Mouse (Mus musculus) heart, adult 9 months (tissue): ENCODE results near the gene Tmem260.

Source experiments
- DNase-seq, 2 experiments: peaks; one replicate each; pipeline ENCODE4 v3.0.0; 2022; ENCODE audit warnings: low spot score in 2 of 2

The Tmem260 gene

DNA sequence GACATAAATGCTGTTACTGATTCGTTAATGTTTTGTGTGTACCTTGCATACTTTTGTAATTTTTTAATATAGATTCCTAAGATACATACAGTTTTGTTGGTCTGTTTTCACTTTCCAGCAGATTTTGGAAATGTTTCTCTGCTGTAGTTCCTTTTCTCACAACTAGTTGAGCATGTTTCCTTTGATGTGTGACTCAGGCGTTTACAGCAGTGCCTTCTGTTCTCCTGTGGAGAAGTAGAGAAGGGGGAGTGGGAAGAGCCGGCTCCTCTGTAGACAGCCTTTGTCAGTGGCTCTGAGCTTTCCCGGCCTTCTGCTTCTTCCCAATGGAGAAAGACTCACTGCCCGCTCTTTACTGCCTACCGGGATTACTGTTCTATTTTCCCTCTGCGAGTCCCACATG is 35.7 kb downstream of the Tmem260 start:
- no peak for DNase-seq

DNA sequence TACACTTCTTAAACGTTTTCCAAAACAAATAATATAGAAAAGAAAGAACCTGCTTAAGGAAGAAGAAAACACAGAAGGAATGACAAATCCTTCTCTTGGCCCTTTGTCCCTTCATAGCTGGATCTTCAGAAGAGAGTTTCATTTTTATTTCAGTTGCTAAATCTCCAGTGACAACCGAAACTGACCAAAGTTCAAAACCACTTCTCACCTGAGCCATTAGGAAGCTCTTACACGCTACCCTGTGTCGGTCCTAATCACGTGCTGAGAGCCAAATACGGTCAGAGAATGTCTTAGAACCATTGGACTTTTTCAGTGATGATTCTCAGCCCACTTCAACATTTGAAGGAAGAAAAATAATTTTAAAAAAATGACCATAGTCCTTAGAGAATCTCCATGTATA is 36.8 kb downstream of the Tmem260 start:
- no peak for DNase-seq

DNA sequence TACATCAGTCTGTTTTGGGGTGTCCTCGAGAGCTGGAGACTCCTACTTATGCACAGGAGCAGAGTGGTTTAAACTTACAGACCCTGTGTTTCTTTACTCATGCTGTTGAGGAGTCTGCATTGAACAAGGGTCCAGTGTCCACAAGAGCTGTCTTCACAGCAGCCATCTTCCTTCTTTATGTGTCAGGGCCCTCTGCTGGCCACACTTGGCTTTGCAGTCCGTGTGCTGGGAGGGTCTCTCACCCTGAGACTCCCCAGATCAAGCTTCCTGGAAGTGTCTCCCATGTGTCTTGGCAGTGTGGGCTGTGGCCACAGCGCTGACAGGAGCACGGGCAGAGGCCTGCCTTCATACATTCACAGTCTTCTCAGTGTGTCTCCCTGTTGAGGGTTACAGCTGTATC is 48.0 kb downstream of the Tmem260 start:
- DNase-seq, result no peak

GRCm38 (mm10) chr14:48502573-48502972 is 56.6 kb downstream of the Tmem260 start:
- DNase-seq, result no peak

GRCm38 (mm10) chr14:48503691-48504565 is 58.0 kb downstream of the Tmem260 start:
- DNase-seq, result no peak

DNA sequence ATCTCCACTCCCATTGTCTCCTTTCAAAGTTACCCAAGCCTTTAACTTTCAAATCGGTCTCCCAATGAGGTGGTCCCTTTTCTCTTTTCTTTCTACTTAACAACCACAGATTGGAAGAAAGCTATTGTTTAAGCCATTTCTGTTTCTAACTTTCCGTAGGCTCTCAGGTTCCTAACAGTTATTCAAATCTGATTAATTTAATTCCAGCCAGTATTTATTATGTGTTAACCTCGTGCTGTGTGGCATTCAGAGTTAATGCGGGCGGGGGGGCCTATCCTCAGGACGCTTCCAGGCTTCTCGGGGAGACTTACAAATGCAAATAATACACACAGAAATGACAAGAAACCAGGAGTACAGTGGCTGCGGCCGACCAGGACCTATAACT is 58.6 kb downstream of the Tmem260 start:
- DNase-seq, result no peak

- DNase-seq, result no peak
Observed at GRCm38 (mm10) chr14:48505606-48506005, 59.7 kb downstream of the Tmem260 start.

- no peak for DNase-seq
Observed at GRCm38 (mm10) chr14:48507376-48507775, 61.5 kb downstream of the Tmem260 start.

DNA sequence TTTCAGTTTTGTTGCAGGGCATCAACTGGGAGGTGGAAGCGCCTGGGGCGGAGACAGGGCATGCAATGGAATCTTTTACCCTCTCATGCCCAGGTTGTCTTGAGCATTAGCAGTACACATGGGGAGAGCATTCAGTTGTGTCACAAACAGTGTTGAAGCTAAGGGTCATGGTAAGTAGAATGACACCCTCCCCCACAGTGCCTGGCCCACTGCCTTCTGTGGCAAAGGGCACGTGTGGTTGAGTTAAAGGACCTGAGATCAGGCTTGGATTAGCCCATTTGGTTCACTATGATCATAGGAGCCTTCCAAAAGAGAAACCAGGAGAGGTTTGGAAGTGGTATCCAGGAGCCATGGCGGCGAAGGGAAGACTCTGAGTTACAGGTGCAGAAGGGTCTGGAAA is 63.2 kb downstream of the Tmem260 start:
- DNase-seq, result no peak

GRCm38 (mm10) chr14:48513098-48513823 is 67.3 kb downstream of the Tmem260 start:
- DNase-seq, result no peak

GRCm38 (mm10) chr14:48513824-48514493 is 68.0 kb downstream of the Tmem260 start:
- DNase-seq, result no peak

- no peak for DNase-seq
Observed at GRCm38 (mm10) chr14:48514620-48515019, 68.7 kb downstream of the Tmem260 start.

DNA sequence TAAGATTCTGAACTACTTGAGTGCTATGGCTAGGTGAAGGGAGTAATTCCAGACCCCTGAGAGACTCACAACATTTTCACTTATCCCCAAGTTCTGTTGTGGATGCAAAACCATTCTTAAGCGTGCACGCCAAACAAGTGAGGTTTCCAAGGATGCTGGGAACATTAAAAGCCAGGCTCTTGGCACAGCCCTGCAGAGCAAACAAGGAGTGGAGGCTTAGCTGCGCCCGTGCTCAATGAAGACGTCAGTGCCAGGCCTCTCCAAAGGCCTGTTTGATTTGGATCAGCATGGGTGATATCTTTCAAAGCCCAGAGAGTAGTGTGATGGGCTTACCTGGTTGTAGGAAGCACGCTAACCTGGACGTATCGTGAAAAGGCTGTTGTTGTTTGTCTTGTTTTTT is 69.6 kb downstream of the Tmem260 start:
- DNase-seq, result no peak

- no peak for DNase-seq
Observed at GRCm38 (mm10) chr14:48523361-48523760, 77.4 kb downstream of the Tmem260 start.

- DNase-seq, result peak in 1 of 2 experiments; percentile 4
Observed at GRCm38 (mm10) chr14:48524135-48524534, 78.2 kb downstream of the Tmem260 start.

DNA sequence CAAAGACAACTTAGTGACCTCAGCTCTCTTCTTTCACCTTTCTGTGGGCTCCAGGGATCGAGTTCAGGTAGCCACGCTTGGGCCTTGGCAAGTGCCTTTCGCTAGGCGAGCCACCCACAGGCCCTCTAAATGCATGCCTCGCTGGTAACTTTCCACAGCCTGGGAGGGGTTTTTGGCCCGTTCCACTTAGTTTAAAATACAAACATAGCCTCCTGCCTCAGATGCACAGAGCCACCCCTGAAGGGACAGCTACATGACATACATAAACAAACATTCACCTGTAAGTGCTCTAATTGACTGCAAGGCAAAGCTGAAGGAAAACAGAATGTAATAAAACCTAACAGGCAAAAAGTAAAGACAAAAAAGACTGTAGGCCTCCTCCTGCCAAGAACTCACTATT is 79.1 kb downstream of the Tmem260 start:
- no peak for DNase-seq

- DNase-seq, result no peak
Observed at GRCm38 (mm10) chr14:48530629-48531028, 84.7 kb downstream of the Tmem260 start.

DNA sequence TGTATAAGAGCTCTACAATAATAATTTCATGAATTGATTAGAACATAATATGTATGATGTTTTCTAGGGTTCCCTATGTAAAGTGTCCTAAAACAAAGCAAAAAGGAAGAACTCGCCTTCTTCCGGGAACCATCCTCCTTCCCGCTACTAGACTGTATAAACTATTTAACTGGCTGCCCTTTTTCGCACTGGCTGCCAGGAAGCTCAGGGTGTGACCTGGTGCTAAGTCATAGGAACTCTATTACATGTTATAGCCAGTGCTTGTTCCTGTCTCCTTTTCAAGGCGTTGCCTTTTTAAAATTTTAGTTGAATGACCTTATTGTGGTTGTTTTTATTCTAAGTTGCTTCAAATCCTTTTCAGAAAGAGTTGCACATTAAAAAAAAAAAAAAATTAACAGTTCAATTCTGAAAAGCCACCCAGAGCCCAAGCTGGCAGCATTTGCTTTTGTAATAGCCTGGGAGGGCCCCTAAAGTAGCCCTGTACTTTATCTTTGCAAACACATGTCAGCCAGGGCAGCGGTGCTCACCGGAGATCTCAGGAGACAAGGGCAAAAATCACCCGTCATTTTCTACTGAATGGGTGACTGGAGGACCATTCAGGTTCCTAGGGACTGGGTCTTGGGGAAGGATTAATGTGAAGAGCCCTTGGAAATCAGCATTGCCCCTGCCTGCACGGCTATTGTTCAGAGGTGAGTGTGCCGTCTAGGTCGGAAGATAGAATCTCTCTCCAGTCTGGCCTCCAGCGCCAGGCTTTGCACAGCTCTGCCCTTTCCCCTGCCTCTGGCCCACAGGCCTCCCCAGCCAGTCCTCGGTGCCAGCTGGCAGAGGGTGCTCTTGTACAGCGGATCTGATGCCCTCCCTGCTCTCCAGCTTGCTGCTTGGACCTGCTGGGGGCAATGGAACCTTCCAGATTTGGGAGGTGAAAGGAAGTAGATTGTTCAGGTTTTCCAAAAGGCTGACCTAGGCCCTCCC is 92.2 kb downstream of the Tmem260 start:
- peak in 1 of 2 experiments; percentile 1 for DNase-seq

DNA sequence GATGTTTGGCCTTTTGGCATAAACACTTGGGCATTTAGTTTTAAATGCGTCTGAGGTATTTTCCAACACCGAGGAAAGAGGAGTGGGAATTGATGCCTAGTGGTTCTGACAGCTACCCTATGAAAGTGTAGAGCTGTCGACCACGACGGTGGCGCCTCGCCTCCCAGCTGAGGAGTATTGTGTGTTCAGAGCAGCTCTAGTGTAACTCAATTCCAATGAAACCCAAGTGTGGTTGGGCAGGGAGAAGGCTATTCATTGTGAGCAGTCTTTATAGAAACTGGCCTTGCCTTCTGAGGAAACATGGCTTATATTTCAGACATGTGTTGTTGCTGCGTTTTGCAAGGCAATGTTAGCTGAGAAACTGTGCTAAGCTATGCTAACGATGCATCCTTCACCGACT is 99.2 kb downstream of the Tmem260 start:
- DNase-seq, result no peak

GRCm38 (mm10) chr14:48546009-48546408 is 100.1 kb downstream of the Tmem260 start:
- no peak for DNase-seq

DNA sequence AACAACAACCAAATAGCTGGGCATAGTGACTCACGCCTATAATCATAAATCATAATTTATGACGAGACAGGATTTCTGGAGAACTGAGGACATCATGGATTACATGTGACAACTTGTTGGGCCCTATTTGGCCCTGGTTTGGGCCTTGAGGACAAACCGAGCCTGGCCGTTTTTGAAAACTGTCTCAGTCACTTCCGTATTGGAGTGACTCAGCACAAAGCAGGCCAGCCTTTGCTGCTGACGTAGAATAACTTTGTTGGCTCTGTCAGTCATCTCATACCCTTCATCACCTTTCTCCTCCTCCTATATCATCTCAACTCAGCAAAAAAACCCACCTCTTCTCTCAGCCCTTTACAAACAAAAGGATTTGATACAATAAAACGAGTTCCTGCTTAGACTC is 103.8 kb downstream of the Tmem260 start:
- no peak for DNase-seq
